Mouse (Mus musculus) gastrocnemius, postnatal 14 days (tissue): ENCODE data around the gene Zfp575. TPM values are rescaled to one million over a fixed set of nuclear protein-coding genes. Genes with fewer than 3 reads are reported as not detected.
"Not testable (repeated sequence)": the region's sequence is repeated elsewhere in the genome, so short reads cannot be mapped to it uniquely, and the experiment has no call there.

Experiments
- DNase-seq: peaks from one replicate; pipeline ENCODE4 v3.0.0; 2021; ENCODE audit warnings: mixed read lengths
- intact Hi-C: fragments of 180-260 bp; cut with DNase I; formaldehyde crosslinking; loops from one replicate; pipeline ENCODE4 v1.15.1; 2025; ENCODE audit warnings: low total_unique reads
- long read RNA-seq, 2 experiments: library from polyadenylated mRNA; stranded (forward); transcript quantifications; one replicate each; pipeline ENCODE4 v2.0.0; 2021
- total RNA-seq, 2 experiments: library from RNA; stranded (reverse); gene quantifications; 2 replicates each; pipeline ENCODE4 v1.2.3; 2021

Zfp575 gene
- under 1 TPM; 0.38 to 0.45 TPM for total RNA-seq
- long read RNA-seq, experiment 1, partial matches to known transcripts, result 0 of 2 reads
- long read RNA-seq, experiment 1, other reads (novel, unspliced or antisense), result 1 of 2 reads
- long read RNA-seq, experiment 2, partial matches to known transcripts, result 0 of 4 reads
- long read RNA-seq, experiment 2, other reads (novel, unspliced or antisense), result 1 of 4 reads

DNA sequence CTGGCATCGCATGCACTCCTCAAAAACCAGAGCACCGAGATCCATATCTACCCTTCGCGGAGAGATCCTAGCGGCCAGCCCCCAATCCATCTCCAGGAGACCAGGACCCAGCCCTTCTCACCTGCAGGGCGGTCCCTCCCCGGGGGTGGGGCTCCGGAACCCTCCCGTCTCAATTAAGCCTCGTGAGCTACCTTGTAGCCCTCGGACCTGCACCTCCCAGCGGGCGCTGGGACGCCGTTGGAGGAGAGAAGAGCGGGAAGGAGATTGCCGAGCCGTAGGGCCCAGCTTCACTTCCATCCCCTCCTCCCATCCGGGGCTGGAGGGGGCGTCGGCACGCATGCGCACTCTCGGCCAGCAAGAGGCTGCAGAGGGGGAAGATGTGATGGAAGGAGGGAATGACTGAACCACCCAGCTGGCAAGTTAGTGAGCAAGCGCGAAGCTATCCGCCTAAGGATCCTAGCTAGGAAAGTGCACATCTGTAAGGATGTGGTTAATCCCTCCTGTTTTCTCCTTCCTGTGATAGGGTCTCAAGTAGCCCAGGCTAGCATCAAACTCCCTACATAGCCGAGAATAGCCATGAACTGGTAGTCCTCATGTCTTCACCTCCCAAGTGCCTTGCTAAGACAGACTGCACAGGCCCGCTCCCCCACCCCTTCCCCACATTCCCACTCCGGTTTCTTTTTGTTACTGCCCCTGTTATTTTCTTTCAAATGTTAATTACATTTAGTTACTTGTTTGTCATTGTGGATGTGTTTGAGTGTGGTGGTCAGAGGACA is at the start of gene Zfp575, which contains the start of gene Ethe1:
Zfp575 (minus strand) TSS at position 312 of the 776 bp plus-strand sequence.
Ethe1 (plus strand) TSS at position 214 of the 776 bp plus-strand sequence.
- intact Hi-C loops, result no loop called here

DNA sequence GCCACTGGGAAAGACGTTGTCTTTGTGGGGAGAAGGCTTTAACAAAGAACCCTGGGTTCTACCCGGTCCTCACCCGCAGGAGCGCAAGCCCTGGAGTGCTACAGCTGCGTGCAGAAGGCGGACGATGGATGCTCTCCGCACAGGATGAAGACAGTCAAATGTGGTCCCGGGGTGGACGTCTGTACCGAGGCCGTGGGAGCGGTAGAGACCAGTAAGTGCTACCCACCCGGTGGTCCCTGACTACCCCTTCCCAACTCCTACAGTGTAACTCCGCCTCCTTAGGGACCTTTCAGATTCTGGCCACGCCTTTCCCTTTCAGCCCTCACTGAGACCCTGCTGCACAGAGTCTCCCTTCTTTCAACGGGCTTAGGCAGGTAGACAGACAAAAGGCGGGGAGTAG is 49.6 kb upstream of the Zfp575 start:
- intact Hi-C loops, result no loop called here
- DNase-seq, result no peak

More for the DNA sequence above, at the start of gene Zfp575, which contains the start of gene Ethe1:
- DNase-seq, result peak; percentile 81

- intact Hi-C loops, result no loop called here
- DNase-seq, result no peak
These were observed 48.8 kb upstream of the Zfp575 start, which contains the start of gene Lypd3 for GRCm38 (mm10) chr7:24636264-24636663. Gene Lypd3 (plus strand): TSS chr7:24636550.

- no peak for DNase-seq
- intact Hi-C loops, result no loop called here
These were observed 42.9 kb upstream of the Zfp575 start for GRCm38 (mm10) chr7:24630116-24630880.

GRCm38 (mm10) chr7:24629672-24630071 is 42.2 kb upstream of the Zfp575 start:
- DNase-seq, result no peak
- intact Hi-C loops, result no loop called here

GRCm38 (mm10) chr7:24628685-24629610 is 41.5 kb upstream of the Zfp575 start:
- intact Hi-C loops, result no loop called here
- DNase-seq, result peak; percentile 92

GRCm38 (mm10) chr7:24622967-24623366 is 35.5 kb upstream of the Zfp575 start:
- intact Hi-C loops, result no loop called here
- DNase-seq, result no peak

- DNase-seq, result no peak
- intact Hi-C loops, result no loop called here
These were observed 33.8 kb upstream of the Zfp575 start for GRCm38 (mm10) chr7:24621193-24621592.

GRCm38 (mm10) chr7:24619671-24620397 is 32.4 kb upstream of the Zfp575 start:
- DNase-seq, result no peak
- intact Hi-C loops, result no loop called here

DNA sequence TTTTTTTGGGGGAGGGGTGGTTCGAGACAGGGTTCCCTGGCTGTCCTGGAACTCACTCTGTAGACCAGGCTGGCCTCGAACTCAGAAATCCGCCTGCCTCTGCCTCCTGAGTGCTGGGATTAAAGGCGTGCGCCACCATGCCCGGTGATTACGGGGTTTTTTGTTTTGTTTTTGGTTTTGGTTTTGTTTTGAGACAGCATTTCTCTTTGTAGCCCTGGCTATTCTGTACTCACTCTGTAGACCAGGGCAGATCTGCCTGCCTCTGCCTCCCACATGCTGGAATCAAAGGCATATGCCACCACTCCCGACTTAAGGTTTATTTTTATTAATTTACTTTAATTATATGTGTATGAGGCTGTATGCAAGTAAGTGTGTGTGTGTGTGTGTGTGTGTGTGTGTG is 30.9 kb upstream of the Zfp575 start:
- intact Hi-C loops, DNase-seq: not testable (repeated sequence)

DNA sequence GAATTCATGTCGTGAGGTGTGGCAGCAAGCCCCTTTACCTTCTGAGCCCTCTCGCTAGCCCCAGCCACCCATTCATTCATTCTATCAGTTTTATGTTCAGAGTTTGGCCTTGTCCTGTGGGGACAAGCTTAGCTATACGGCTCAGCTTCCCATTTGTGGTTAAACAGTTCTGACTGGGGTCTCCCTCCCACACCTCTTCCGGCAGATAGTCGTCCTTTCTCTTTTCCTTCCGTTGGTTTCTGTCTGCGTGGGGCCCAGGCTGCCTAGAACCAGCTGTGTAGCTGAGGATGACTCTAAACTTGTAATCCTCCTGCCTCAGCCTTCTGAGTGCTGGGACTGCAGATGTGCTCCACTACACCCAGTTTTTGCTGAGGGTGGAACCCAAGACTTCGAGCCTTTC is 30.3 kb upstream of the Zfp575 start:
- intact Hi-C loops, result no loop called here

GRCm38 (mm10) chr7:24614816-24615215 is 27.4 kb upstream of the Zfp575 start:
- intact Hi-C loops, result no loop called here
- no peak for DNase-seq

More for the DNA sequence above, 30.3 kb upstream of the Zfp575 start:
- no peak for DNase-seq

DNA sequence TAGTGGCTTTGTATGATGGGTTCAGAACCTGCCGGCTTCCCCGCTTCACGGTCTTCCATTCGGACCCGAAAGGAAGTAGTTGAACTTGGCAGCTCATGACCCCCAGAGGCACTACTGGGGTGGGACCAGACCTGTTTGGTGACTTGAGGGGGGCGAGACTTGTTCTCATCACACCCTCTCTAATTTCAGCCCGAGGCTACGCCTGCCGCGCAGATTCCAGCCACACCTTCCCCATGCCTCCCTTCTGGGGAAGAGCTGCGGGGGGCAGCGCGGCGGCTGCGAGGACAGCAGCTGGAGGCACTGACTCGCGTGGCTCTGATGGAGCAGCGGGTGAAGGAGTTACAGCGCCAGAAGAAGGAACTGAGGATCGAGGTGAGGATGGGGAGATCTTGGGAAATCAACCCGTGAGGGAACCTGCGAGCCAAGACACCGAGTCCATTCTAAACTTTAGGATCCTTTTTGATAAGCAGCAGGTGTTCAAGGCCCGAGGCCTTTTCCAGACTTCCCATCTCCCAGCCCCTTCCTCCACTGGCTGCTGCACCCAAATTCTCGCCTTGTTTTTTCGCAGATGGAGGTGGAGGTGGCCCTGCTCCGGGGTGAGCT is 25.0 kb upstream of the Zfp575 start:
- intact Hi-C loops, result no loop called here
- no peak for DNase-seq

GRCm38 (mm10) chr7:24611709-24612108 is 24.3 kb upstream of the Zfp575 start:
- intact Hi-C loops, result no loop called here
- no peak for DNase-seq

- intact Hi-C loops, result no loop called here
- DNase-seq, result peak; percentile 81
These were observed 23.5 kb upstream of the Zfp575 start for GRCm38 (mm10) chr7:24610879-24611494.

DNA sequence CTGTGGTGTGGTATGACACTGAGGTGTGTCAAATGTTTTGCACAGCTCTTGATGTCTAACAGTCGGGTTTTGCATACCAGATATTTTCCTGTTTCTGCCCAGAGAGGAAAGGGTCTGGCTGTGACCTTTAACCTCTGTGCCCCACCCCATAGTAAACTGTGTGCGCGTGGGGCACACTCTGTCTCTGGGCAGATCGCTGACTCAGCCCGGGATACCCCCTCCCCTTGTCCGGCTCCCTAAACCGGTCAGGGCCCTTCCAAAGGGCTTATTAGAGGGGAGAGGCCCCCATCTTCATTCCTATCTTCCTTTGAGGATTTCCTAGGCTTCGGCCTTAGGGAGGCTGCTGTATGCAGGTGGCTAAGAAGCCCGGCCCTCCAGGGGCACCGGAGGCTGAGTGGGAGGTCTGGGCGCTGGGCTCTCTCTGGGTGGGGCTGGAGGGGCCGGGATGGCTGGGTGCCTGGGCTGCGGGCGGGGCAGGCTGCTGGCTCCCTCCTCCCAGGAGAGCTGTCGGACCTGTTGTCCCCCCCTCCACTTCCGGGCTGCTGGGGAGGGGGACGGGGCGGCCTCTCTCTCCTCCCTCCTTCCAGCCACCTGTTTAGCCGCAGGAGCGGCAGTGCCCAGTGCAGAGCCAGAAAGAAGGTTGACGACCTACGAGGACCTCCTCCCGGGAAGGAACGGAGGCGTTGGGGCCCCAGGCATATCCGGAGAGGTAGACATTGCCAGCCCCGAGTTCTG is 22.9 kb upstream of the Zfp575 start, which contains the start of gene Phldb3:
Phldb3 (plus strand) TSS at position 620 of the 735 bp plus-strand sequence.
- peak; percentile 20 for DNase-seq
- intact Hi-C loops, result no loop called here

DNA sequence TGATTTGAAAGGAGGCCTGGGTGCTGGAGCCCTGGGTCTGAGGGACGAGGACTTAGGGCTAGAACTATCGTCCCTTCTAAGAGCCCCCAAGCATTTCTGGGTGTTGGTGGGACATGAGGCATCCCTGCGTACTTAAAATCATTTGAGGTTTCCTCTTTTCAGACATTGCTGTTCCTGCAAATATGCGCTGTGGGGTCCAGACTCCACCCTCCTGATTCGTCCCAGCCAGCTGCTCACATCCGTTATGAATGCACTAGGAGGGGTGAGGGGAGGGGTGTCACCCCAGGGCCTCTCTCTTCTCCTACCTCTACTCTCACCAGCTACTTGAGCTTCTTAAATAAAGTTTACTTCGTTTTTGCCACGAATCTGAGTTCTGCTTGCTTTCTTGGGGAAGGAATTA is 21.1 kb upstream of the Zfp575 start:
- intact Hi-C loops, result loop anchor here (5.0 kb wide), 1 partner anchor 44 kb away; no protein-coding TSS in a partner anchor
- DNase-seq, result no peak
